Mouse (Mus musculus): Measurements from ENCODE around the gene Plin3.

DNA sequence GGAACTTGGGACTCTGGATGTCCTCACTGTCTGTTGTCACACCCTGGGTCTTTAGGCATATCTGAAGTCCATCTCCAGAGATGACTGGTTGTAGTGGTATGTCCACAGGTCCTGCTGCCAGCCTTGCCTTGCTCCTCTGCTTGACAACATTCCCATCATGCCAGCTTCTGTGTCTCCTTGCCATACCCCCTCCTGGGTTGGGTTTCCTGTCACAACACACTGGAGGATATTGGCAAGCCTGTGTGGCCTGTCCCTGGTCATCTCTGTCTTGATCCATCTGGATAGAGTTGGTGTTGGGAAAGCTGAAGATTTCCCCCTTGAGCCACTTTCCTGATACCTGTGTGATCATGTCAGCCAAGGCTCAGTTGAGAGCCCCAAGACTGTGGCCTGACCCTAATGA lies 48.0 kb upstream of the Plin3 start:
- TF ChIP-seq POLR2A (IDR thresholded peaks at IDR 0.05; ENCODE audit: insufficient read depth, low read depth, low read length): no peak
- no peak for TF ChIP-seq CTCF (IDR thresholded peaks at IDR 0.05; ENCODE audit: insufficient read depth, low read depth, low read length)
